Mouse (Mus musculus) heart, adult 9 months (tissue): ENCODE measurements around the gene Rundc1.
A peak's percentile ranks its signal among the peaks of the same experiment; 100 is the strongest.
"Not testable (repeated sequence)": the region's sequence is repeated elsewhere in the genome, so short reads cannot be mapped to it uniquely, and the experiment has no call there.

Source experiments
- DNase-seq, 2 experiments: peaks; one replicate each; pipeline ENCODE4 v3.0.0; 2022; ENCODE audit warnings: low spot score in 2 of 2

The Rundc1 gene

DNA sequence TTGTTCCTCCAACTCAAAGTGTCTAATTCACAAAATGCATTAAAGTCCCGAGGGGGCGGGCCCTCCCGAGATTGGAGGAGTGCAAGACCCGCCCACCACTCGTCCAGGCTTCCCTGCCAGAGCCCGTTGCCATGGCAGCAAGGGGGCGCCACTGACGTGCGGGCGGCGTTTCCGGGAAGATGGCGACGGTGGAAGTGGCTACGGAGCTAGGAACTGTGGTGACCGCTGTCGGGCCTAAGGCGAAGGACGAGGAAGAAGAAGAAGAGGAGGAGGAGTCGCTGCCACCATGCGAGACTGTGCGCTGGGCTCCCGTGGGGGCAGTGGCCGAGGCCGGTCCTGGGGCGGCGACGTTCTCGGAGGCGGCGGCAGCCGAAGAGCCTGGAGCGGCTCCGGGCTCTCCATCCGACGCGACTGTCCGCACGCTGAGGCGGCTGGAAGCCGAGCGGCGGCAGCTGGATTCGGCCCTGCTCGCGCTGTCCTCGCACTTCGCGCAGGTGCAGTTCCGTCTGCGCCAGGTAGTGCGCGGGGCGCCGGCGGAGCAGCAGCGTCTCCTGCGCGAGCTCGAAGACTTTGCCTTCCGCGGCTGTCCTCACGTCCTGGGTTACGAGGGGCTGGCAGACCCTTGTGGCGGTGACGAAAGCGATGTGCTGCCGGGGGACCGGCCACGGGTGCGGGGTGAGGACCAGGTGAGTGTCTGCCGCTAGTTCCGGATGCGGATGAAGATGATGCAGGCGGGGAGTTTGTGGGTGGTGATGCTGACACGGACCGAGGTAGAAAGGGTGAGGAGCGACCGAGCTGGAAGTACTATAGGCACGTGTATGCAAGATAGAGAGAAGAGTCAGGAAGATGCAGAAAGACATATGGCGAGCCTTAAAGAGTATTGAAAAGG lies at the start of gene Rundc1, which contains the start of gene Ptges3l:
TSS of gene Rundc1 (plus strand) at position 161 of the 889 bp plus-strand sequence.
TSS of gene Ptges3l (minus strand) at position 409 of the 889 bp plus-strand sequence.
- peak; percentile 94 to 97 for DNase-seq

DNA sequence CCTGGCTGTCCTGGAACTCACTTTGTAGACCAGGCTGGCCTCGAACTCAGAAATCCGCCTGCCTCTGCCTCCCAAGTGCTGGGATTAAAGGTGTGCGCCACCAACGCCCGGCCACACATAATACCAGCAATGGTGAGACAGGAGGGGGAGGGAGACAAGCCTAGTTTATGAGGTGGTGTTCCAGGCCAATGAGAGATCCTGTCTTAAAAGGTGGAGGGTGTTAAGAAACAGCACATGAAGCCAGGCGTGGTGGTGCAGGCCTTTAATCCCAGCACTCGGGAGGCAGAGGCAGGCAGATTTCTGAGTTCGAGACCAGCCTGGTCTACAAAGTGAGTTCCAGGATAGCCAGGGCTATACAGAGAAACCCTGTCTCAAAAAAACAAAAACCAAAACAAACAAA lies 46.7 kb upstream of the Rundc1 start:
- not testable (repeated sequence) for DNase-seq

DNA sequence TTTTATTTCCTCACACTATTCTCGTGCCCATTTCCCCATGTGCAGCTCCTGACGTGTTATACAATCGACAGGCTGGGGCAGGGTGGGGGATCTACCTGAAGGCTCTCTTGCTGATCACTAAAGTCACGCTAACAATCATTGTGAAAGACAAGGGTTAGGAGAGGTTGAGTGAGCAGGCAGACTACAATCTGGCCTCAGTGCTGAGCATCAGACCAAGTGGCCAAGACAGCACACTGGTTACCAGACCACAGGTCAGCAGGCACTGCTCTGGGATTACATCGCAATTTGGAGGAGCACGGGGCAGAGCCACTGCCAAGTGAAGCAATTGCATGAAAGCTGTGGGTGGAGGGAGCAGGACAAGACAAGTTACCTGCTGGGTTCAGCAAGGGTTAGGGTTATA lies 46.0 kb upstream of the Rundc1 start:
- no peak for DNase-seq

DNA sequence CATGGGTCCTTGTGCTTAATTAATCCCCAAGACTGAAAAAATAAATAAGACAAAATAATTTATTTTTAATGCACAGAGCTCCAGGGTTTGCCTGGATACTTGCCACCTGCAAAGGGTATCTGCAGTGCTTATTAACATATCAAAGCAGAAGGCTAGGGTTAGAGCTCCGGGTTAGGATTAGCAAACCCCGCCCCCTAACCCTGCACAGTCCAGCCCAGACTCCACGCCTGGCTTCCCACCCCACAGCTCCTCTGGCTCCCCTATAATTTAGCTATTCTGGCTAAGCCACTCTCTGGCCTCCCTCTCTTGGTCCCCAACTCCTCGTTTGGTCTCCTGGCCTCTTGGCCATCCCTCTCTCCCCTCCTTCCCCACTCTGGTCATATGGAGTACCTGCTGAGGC lies 43.1 kb upstream of the Rundc1 start:
- no peak for DNase-seq

DNA sequence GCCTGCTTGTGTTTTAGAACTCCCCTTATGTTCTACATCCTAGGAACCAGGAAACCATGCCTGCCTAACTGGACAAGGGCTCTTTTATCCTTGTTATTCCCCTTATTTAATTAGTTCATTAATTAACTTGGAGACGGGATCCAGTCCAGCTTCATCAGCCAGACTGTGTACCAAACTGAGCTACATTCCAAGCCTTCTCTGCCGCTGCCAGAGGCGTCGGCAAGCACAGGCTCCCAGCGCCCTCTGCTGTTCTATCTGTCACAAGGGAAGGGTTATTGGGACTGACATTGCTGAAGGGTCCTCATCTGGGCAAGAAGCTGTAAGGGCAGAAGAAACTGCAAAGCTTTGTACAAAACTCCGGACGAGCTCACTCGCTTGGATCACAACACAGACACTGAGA lies 29.8 kb upstream of the Rundc1 start:
- DNase-seq: peak; percentile 35 to 71

DNA sequence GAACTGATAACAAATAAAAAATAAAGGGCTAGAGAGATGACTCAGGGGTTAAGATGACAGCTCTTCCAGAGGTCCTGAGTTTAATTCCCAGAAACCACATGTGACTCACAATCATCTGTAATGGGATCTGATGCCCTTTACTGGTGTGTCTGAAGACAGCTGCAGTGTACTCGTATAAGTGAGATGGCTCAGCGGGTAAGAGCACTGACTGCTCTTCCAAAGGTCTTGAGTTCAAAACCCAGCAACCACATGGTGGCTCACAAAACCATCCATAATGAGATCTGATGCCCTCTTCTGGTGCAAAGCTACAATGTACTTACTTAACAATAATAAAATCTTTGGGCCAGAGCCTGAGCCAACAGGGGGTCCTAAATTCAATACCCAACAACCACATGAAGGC lies 9.6 kb upstream of the Rundc1 start:
- no peak for DNase-seq

DNA sequence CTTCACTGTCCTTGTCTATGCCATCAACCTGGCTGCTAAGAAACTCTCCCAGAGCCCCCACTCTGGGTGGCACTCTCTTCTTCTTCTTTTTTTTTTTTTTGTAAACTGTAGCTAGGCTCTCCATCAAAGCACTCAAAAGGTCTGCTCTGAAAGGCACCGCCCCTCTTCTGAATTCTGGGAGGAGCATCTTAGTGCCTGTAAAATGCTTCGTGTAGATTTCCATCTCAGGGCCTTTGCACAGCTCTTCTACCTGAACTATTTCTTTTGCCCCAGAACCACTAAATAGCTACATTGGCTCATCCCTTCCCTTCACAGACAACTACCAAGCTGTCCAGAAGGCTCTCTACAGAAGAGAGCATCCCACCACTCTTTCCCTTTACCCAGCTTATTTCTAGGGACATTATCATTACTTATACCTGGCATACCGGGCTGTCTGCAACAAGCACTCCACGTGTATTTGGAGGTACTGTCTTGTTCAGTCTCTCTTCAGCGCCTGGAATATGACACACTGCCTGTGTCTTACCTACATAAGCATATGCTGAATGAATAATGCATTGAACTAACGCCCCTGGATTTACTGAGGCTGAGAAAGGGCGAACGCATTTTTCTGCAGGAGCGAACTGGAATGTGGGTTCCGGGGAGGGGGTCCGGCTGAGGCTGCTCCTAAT lies 8.3 kb upstream of the Rundc1 start:
- no peak for DNase-seq

DNA sequence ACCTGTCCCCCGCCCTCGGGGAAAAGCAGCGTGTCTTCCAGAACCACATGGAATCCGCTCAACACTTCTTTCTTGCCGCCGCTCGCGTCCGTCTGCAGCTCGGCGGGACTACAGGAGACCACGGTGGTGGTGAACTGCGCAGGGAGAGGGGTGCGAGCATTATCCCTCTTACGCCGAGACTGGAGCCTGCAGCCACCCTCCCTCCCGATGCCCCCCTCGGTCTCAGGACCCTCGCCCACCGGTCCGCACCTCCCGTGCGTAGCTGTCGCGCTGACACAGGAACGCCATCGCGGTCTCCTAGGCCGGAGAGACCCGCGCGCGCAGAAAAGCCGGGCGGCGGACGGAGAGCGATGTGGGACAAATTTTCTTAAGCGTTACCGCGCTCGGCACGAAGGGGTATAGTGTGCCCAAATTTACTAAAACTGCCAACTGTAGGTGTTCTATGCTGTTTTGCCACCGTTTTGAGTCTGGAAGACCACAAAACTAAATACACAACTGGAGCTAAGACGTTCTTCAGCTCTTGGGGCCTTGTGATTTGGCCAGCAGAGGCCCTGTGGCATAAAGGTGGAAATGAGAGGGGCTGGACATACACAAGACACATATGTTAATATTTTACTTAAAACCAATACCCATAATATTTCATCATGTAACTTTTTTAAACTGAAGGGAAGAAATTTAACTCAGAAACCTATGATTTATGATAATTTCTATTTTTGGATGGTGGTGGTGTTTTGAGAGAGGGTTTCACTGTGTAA lies 7.6 kb upstream of the Rundc1 start, which contains the start of gene Aarsd1:
TSS of gene Aarsd1 (minus strand) at position 515 of the 755 bp plus-strand sequence.
- peak; percentile 84 to 87 for DNase-seq

DNA sequence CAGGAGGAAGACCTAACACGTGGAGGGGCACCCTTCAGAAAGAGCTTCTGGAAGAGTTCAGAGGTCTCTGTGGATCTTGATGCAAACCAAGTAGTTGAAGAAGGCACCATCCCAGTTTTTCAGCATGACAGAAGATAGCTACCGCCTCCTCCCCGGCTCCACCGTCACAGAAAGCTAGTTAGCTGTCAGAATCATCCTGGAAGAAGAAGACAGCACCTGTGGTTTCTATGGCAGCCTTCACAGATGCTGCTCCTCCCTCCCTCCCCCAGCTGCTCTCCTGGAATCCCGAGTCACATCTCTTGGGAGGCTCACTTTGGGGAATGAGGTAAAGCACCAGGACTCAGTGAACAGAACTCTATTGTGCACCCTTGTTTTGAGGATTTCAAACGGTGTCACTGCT lies 5.9 kb upstream of the Rundc1 start:
- DNase-seq: no peak

DNA sequence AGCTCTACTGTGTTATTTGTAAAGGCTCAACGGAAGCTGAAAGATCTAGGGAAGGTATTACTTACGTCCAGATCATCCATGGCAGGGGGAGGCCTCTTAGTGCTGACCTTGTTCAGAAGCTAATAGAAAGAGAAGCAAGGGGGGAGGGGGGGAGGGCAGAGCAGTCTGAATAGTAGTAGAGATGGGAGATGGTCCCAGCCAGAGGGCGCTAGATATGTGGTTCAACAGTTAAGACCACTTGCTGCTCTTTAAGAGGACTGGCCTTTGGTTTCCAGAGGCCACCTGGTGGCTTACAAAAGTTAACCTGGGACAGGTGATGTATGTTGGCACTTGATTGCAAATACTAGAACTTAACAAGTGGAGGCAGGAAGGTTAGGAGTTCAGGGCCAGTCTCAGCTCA lies 5.3 kb upstream of the Rundc1 start:
- no peak for DNase-seq

DNA sequence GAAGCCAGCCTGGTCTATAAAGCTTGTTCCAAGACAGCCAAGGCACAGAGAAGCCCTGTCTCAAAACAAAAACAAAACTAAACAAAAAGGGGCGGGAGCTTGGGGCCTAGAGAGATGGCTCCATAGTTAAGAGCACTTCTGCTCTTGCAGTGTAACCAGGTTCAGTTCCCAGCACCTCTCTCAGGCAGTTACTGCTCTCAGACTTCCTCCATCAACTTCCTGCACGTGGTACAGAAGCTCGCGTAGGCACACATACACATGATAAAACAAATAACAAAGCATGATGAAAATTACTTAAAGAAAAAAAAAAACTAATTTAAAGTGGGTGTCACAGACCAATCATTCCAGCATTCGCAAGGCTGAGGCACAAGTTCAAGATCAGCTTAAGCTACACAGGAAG lies 4.7 kb upstream of the Rundc1 start:
- DNase-seq: no peak

DNA sequence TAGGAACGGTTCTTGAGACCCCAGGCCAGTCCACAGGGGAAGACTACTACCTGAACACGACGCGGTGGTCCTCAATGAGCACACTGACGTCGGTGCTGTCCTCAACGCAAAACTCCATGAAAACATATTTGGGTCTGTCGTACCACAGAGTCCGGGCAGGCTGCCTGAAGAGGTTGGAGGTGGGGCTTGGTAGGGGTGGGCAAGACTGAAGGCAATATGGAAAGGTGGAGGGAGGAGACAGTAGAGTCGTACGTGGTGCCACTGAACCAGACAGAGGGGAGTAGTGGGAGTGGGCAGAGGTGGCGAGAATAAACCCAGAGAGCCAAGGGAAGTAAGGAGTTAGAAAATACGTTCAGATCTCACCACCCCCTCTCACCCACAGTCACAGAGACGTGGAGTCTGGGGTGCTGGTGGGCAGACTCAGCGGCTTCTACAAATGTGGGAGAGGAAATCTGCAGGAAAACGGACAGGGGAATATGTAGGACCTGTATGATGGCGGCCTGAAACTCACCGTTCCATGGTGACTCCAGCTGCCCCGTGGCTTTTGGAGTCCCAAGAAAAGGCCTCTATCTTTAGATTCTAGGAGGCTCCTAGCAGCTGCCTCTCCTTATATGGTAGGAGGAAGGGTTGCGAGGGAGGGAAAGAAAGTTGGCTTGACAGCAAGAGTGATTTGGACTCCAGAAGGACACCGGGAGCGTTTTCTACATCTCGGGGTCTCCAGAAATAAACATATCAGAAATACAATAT lies 607 bp upstream of the Rundc1 start, which contains the start of gene Gm27029:
TSS of gene Gm27029 (minus strand) at position 692 of the 747 bp plus-strand sequence.
- peak in 1 of 2 experiments; percentile 15 for DNase-seq

DNA sequence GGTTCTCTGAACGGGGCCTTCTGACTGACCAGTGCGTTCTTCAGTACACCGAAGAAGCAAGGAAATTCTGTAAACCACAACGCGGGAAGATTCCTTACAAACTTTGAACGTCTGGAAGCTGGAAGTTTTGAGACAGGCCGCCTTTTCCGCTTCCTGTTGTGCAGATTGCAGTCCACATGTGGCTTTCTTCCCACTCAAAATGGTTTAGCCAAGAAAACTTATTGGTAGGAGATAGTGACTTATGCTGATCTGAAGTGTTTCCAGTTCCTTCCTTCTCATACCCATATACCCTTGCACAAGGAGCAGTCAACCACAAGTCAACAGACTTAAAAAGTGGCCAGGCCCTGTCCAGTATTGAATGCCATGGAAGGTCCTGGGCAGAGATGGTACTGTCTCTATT lies 1.3 kb downstream of the Rundc1 start:
- no peak for DNase-seq

DNA sequence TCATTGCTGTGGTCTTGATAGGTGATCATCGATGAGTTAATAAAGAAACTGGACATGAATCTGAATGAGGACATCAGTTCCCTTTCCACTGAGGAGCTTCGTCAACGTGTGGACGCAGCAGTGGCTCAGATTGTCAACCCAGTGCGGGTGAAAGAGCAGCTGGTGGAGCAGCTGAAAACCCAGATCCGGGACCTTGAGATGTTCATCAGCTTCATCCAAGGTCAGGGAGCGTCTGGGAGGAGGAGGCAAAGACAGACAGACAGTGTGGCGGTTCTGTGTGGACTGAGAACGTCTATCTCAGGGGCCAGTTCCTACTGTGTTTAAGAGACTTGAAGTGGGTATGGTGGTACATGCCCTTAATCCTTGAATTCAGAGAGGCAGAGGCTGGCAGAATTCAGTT lies 6.4 kb downstream of the Rundc1 start:
- DNase-seq: no peak

DNA sequence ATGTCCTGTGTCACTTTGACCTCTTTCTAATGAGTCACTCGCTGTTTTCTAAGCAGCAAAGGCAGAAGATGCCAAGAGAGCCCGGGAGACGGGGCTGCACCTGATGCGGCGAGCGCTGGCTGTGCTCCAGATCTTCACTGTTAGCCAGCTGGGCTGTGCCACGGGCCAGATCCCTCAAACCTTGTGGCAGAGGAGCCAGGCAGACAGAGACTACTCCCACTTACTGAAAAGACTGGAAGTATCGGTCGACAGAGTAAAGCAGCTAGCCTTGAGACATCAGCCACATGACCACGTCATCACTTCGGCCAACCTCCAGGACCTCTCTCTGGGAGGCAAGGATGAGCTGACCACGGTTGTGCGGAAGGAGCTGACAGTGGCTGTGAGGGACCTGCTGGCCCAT lies 8.5 kb downstream of the Rundc1 start:
- DNase-seq: no peak

DNA sequence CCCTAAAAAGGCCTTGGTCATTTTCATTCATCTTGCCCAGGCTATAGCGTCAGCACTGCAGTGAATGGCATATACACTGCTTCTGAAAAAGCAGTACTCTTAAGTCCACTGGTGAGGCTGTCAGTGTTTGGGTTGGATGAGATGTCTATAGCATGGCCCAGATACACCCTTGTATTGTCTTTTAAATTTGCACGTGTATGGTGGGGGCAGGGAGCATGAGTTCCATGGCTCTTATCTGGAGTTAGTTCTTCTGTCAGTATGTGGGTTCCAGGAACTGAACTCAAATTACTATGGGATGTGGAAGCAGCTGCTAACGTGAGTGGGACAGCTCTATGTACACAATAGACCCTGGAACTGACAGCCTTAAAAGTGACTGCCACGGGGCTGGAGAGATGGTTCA lies 10.9 kb downstream of the Rundc1 start:
- DNase-seq: no peak

DNA sequence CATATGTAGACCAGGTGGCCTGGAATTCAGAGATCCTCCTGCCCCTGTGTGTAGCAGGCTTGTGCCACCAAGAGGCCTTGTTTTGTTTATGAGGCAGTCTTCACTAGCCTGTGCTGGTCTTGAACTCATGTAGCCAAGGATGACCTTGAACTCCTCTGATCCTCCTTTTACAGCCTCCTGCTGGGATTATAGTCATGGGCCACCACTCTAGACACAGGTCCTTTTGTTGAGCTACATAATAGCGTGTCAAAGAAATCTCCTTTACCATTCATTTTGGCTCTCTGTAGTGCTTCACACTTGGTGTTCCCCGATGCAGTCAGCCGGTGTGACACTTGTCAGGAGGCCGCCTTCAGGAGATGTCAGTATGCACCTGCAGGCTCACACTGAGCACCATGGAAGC lies 12.0 kb downstream of the Rundc1 start:
- DNase-seq: no peak

DNA sequence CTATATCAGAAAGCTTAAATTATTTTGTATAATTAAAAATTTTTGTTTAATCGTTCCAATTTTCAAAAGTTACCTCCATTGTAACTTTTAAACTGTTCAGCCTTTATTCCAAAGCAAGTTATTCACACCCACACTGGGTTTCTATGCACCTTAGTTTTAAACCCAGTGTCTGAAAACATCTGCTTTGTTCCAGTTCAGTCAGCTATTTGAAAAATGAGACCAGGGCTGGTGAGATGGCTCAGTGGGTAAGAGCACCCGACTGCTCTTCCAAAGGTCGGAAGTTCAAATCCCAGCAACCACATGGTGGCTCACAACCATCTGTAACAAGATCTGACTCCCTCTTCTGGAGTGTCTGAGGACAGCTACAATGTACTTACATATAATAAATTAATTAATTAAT lies 13.1 kb downstream of the Rundc1 start:
- not testable (repeated sequence) for DNase-seq

DNA sequence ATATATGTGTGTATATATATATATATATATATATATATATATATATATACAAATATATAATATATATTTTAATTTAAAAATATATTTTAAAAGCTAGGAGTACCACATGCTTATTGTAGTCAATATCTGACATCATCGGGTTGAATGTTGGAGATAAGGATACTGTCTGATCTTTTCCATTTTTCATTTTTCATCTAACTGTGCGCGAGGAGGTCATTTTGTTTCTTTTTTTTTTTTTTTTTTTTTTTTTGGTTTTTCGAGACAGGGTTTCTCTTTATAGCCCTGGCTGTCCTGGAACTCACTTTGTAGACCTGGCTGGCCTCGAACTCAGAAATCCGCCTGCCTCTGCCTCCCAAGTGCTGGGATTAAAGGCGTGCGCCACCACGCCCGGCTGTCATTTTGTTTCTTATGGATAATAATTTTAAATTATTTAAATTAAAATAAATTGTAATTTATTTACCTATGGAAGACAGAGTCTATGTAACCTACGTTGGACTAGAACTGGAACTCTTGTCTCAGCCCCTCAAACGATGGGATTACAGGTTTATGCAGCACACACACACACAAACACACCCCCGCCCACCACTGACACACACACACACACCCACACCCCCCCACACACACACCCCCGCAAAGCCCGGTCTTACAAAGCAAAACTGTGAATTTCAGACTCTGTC lies 16.7 kb downstream of the Rundc1 start:
- not testable (repeated sequence) for DNase-seq

DNA sequence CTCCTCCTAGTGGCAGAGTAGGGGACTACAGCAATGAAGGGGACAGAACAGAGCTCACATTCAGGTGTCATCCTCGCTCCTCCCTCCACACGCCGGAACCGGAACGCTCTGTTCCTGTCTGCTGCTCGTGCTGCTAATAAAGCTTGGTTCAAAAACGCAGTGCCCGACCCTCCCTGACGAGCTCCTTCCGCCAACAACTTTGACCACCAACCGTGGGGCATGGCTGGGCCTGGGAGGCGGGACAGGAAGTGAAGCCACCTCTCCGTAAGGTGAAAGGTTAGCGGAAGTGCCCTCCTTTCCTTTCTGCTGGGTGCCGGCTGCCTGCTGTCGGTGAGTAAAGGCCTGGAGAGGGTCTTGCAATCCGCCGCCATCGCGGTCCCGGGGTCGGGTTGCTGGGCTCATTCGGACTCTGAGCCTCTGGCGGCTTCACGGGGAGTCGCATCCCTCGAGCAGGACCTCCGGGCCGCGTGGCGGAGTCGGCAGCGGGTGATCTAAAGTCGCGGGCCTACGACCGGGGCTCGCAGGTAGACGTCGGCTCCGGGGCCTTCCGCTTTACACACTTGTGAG lies 17.3 kb downstream of the Rundc1 start, which contains the start of gene Rpl27:
TSS of gene Rpl27 (plus strand) at position 172 of the 567 bp plus-strand sequence.
- peak; percentile 98 for DNase-seq
